Mouse (Mus musculus) right cerebral cortex, adult 2 months (tissue): Measurements from ENCODE around the gene Hist4h4.

Experiments
- DNase-seq, 2 experiments: peaks; one replicate each; pipeline ENCODE4 v3.0.0; 2021 to 2022; ENCODE audit warnings: low spot score in 2 of 2

Gene Hist4h4

GRCm38 (mm10) chr6:136782761-136783160, 21.5 kb downstream of the Hist4h4 start:
- peak; percentile 20 to 39 for DNase-seq

- DNase-seq = no peak
Measured at GRCm38 (mm10) chr6:136782146-136782545, 22.1 kb downstream of the Hist4h4 start.

GRCm38 (mm10) chr6:136781377-136781986, 22.7 kb downstream of the Hist4h4 start, which contains the start of gene Gucy2c:
Gucy2c (minus strand) TSS chr6:136781765.
- no peak for DNase-seq

GRCm38 (mm10) chr6:136776392-136776791, 27.8 kb downstream of the Hist4h4 start:
- DNase-seq = no peak

GRCm38 (mm10) chr6:136769859-136770258, 34.4 kb downstream of the Hist4h4 start:
- DNase-seq = no peak

- DNase-seq = no peak
Measured at GRCm38 (mm10) chr6:136769143-136769542, 35.1 kb downstream of the Hist4h4 start.

- DNase-seq = no peak
Measured at GRCm38 (mm10) chr6:136763912-136764311, 40.3 kb downstream of the Hist4h4 start.
